Comparison of ENCODE assay signal across 9 mouse cellular contexts in the genomic region with DNA sequence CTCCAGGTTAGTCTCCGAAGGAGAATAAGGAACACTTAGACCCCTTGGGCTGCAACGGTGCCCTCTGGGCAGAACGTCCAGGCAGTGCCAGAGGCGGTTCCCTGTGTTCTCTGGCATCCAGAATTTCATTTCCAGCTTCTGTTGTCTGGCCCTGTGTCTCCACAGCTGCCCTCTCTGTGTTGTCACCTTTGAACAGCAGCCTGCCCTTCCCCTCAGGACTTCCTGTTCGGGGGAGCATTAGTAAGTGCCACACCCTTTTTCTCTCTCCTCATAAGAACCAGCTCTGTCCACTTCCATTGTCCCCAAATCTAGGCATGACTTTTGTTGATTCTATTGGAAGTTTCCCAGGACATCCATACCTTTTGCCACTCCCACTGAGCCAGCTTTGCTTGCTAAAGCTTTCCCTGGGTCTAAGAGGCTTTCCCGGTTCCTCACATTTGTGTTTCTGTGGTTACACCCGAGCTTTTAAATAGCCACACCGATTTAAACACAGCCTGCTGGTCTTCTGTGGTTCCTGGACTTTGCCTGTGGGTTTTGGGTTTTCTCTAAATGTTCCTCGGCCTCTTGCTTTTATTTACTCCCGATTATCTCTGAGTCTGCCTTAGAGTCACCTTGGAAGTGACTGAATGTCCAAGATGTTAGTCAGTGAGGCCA. TPM values are rescaled to one million over a fixed set of nuclear protein-coding genes. Genes with fewer than 3 reads are reported as not detected.
DNase-seq lines count a peak whose midpoint lies in the region; ATAC-seq and TF ChIP-seq lines count a peak whose summit lies in the region.
"Had no signal": no experiment of that assay in that cellular context is flagged by ENCODE, and none has a peak within 500 bp of the region (broad histone marks: within the 10 kb centered on the region; RNA-seq: fewer than 3 reads in every experiment).

No protein-coding gene starts in this region.

- no peak for TF ChIP-seq CTCF in intestine, postnatal 0 days (IDR thresholded peaks at IDR 0.05; ENCODE audit: low read depth)

- peak overlapping the region; percentile 33 for H3K27ac ChIP-seq in kidney, embryonic 15.5 days
- peak overlapping the region; percentile 52 for H3K27ac ChIP-seq in brown adipose tissue, adult 24 weeks (replicated peaks; ENCODE audit: low read depth, low read length)
- peak overlapping the region; percentile 77 for H3K27ac ChIP-seq in intestine, postnatal 0 days (ENCODE audit: low read depth, low read length)
- H3K27ac ChIP-seq: macrophage had no signal

- DNase-seq in kidney, adult 11 months: no peak
- no peak for DNase-seq in adrenal gland, postnatal 10 days
- DNase-seq in left cerebral cortex, postnatal 4 days: no peak
- DNase-seq in cerebellum, adult 11-12 months: no peak

- WGBS in kidney, embryonic 15.5 days: 65% methylated on average over 10 of the region's 10 CpGs
- WGBS in intestine, postnatal 0 days: 36% methylated on average over 10 of the region's 10 CpGs

- no peaks in the 10 kb centered on the region for H3K36me3 ChIP-seq in kidney, embryonic 15.5 days
- no peaks in the 10 kb centered on the region; the same call in 1 of the 2 replicates for H3K36me3 ChIP-seq in intestine, postnatal 0 days (ENCODE audit: control insufficient read depth, insufficient read depth)
- H3K36me3 ChIP-seq in megakaryocyte, embryonic 14.5 days (replicated peaks; ENCODE audit: low read length): peaks cover 78% of the 10 kb centered on the region

- H3K4me3 ChIP-seq in kidney, embryonic 15.5 days (replicated peaks): no peak overlapping the region
- no peak overlapping the region for H3K4me3 ChIP-seq in brown adipose tissue, adult 24 weeks (ENCODE audit: insufficient read depth, low read depth, low read length)
- no peak overlapping the region for H3K4me3 ChIP-seq in intestine, postnatal 0 days (ENCODE audit: low read depth, low read length)
- peak overlapping the region; percentile 76 for H3K4me3 ChIP-seq in megakaryocyte, embryonic 14.5 days (replicated peaks)

- peaks cover 52% of the 10 kb centered on the region for H3K4me1 ChIP-seq in kidney, embryonic 15.5 days
- peaks cover 33% of the 10 kb centered on the region for H3K4me1 ChIP-seq in brown adipose tissue, adult 24 weeks (ENCODE audit: control insufficient read depth, insufficient read depth, insufficient read length, low read length)
- H3K4me1 ChIP-seq in intestine, postnatal 0 days (replicated peaks; ENCODE audit: control insufficient read depth, insufficient read depth, low read length): peaks cover 17% of the 10 kb centered on the region
- peaks cover 98% of the 10 kb centered on the region for H3K4me1 ChIP-seq in megakaryocyte, embryonic 14.5 days

- 0 out of 2 replicates have a peak overlapping the region, but pooled peaks have one; percentile 15 for H3K9ac ChIP-seq in kidney, embryonic 15.5 days
- H3K9ac ChIP-seq in intestine, postnatal 0 days (ENCODE audit: low read depth, low read length): no peak overlapping the region

- intact Hi-C loops in left cerebral cortex, postnatal 4 days (cut with DNase I): no loop called here

- no peak for ATAC-seq in kidney, embryonic 15.5 days (replicated peaks; ENCODE audit: low FRiP score)
- peak; percentile 66 for ATAC-seq in intestine, postnatal 0 days

- no peaks in the 10 kb centered on the region for H3K9me3 ChIP-seq in kidney, embryonic 15.5 days (replicated peaks)
- H3K9me3 ChIP-seq in intestine, postnatal 0 days (ENCODE audit: control insufficient read depth): no peaks in the 10 kb centered on the region
- no peaks in the 10 kb centered on the region for H3K9me3 ChIP-seq in megakaryocyte, embryonic 14.5 days

- no peak overlapping the region for H3K4me2 ChIP-seq in kidney, embryonic 15.5 days
- peak overlapping the region; percentile 6 for H3K4me2 ChIP-seq in intestine, postnatal 0 days (replicated peaks; ENCODE audit: low read depth)

- no peaks in the 10 kb centered on the region for H3K27me3 ChIP-seq in kidney, embryonic 15.5 days
- H3K27me3 ChIP-seq in intestine, postnatal 0 days (replicated peaks; ENCODE audit: control insufficient read depth, insufficient read depth, low read length): no peaks in the 10 kb centered on the region
- no peaks in the 10 kb centered on the region for H3K27me3 ChIP-seq in megakaryocyte, embryonic 14.5 days (replicated peaks)

RNA-seq across cellular contexts. Expression of a gene that starts 6.5 kb away (rescaled TPM):
- polyA plus RNA-seq in kidney, embryonic 15.5 days (2015; fragmentation: Nextera tagmentation; extraction: Ambion mirVana): 12.0 and 12.2 TPM in 2 replicates
- polyA plus RNA-seq in brown adipose tissue, adult 24 weeks (2012; ENCODE audit: insufficient read depth, insufficient read length, missing spikeins): 6.3 and 7.2 TPM in 2 replicates
- polyA plus RNA-seq in intestine, postnatal 0 days (2015; fragmentation: Nextera tagmentation; extraction: Ambion mirVana): 34.8 and 36.2 TPM in 2 replicates
- 18.2 and 77.1 TPM in 2 replicates for polyA plus RNA-seq in megakaryocyte, embryonic 14.5 days (2012; ENCODE audit: insufficient read depth, low replicate concordance)
- 100 to 1,000 TPM; 247 to 382 TPM for total RNA-seq in adrenal gland, postnatal 10 days (2021)
- 100 to 1,000 TPM; 112 to 114 TPM for total RNA-seq in left cerebral cortex, postnatal 4 days (2021)
